Mouse (Mus musculus) liver, embryonic 16.5 days (tissue): Measurements from ENCODE around the gene Pcgf2. TPM values are rescaled to one million over a fixed set of nuclear protein-coding genes. Genes with fewer than 3 reads are reported as not detected.
"Not testable (repeated sequence)": the region's sequence is repeated elsewhere in the genome, so short reads cannot be mapped to it uniquely, and the experiment has no call there.

Experiments
- ATAC-seq: fragments of 200-750 bp; cut with Nextera tagmentation; 2 replicates; pipeline ENCODE4 v1.8.0; 2017; ENCODE audit warnings: low read depth, mild to moderate bottlenecking, moderate number of reproducible peaks, moderate library complexity
- H3K27ac ChIP-seq: fragments of 300-500 bp; sonication (generic); 2 replicates; pipeline ENCODE4 v1.5.1; 2014; ENCODE audit warnings: mild to moderate bottlenecking, low read length
- H3K27me3 ChIP-seq: fragments of 300-500 bp; sonication (generic); 2 replicates; pipeline ENCODE4 v1.6.1; 2014; ENCODE audit warnings: low read depth, low read length, mixed read lengths; ENCODE audit not compliant: control insufficient read depth, insufficient read depth
- H3K36me3 ChIP-seq: fragments of 300-500 bp; sonication (generic); 2 replicates; pipeline ENCODE4 v1.6.1; 2014; ENCODE audit warnings: mild to moderate bottlenecking; ENCODE audit not compliant: control insufficient read depth, insufficient read depth
- H3K4me1 ChIP-seq: fragments of 300-500 bp; sonication (generic); 2 replicates; pipeline ENCODE4 v1.6.1; 2014; ENCODE audit warnings: low read depth, low read length, mixed read lengths; ENCODE audit not compliant: control insufficient read depth
- H3K4me2 ChIP-seq: fragments of 300-500 bp; sonication (generic); 2 replicates; pipeline ENCODE4 v1.6.1; 2014; ENCODE audit warnings: low read depth, low read length, mixed read lengths
- H3K4me3 ChIP-seq: fragments of 300-500 bp; sonication (generic); 2 replicates; pipeline ENCODE4 v1.5.1; 2014; ENCODE audit warnings: low read depth, mild to moderate bottlenecking, low read length
- H3K9ac ChIP-seq: fragments of 300-500 bp; sonication (generic); 2 replicates; pipeline ENCODE4 v1.6.1; 2014; ENCODE audit warnings: low read depth, low read length
- H3K9me3 ChIP-seq: fragments of 300-500 bp; sonication (generic); replicated peaks from 2 replicates; pipeline ENCODE4 v1.6.1; 2016; ENCODE audit warnings: low read length; ENCODE audit not compliant: control insufficient read depth
- WGBS: fragments of 180-500 bp; shearing (Covaris S2); extraction: QIAGEN DNeasy Blood & Tissue Kit; methylation state at CpG from one replicate; pipeline ENCODE4 v1.1.7; 2014; ENCODE audit not compliant: insufficient replicate concordance; 5-methylcytosine and 5-hydroxymethylcytosine counted together
- polyA plus RNA-seq: library from polyadenylated mRNA; unstranded; fragments of >200 nt; fragmentation: Nextera tagmentation; extraction: Ambion mirVana; gene quantifications from 2 replicates; pipeline ENCODE4 v1.2.1, GENCODE M21; 2015

Pcgf2 gene
- polyA plus RNA-seq, 1 experiment from 2014 or later: 2.1 TPM

DNA sequence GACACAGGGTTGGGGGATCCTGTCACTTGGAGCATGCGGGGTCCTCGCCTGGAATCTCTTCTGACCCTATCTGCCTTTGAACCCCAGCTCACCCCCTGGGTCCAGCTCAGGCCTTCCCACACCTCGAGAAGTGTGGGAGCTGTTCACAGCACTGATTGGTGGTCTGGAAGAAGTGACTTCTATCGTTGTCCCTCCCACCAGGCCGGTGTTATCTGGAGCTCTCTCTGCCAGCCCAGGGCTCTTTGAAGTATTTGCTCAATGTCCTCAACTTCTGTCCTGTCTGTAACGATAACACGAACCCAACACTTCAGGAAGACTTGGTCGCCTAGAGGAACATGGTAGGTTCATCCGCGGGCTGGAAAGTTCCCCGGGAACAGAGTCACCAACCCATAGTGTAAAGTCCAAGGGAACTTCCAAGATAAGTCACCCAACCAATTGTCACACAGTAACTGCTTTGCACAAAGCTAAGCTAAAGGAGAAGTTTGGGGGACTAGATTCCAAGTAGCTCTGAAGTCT, 41.5 kb downstream of the Pcgf2 start:
- no peak for ATAC-seq
- H3K9ac ChIP-seq: no peak overlapping the region

DNA sequence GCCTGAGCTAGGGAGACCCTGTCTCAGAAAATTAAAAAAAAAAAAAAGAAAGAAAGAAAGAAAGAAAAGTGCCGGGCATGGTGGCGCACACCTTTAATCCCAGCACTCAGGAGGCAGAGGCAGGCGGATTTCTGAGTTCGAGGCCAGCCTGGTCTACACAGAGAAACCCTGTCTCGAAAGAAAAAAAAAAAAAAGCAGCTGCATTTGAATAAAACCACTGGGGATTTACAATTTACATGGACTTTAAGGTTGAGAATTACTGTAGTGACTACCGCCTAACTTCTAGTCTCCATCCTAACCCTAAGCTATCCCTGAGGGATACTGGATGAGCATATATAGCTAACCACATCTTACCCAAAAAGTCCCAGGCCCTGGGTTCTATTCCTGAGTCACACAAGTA, 42.3 kb downstream of the Pcgf2 start:
- not testable (repeated sequence) for H3K9ac ChIP-seq, H3K27ac ChIP-seq, H3K36me3 ChIP-seq, H3K4me3 ChIP-seq, H3K4me2 ChIP-seq, ATAC-seq, H3K9me3 ChIP-seq
- peaks cover 44% of the 10 kb centered on the region for H3K27me3 ChIP-seq
- 57% methylated on average over 6 of the region's 6 CpGs for WGBS
- H3K4me1 ChIP-seq: peaks cover 21% of the 10 kb centered on the region

More for the DNA sequence above, 41.5 kb downstream of the Pcgf2 start:
- Histone ChIP-seq H3K9me3 (no peaks in the 10 kb centered on the region), H3K36me3 (no peaks in the 10 kb centered on the region), H3K4me1 (peaks cover 21% of the 10 kb centered on the region), H3K4me3 (0 out of 2 replicates have a peak overlapping the region, but pooled peaks have one; percentile 64), H3K4me2 (peak overlapping the region; percentile 77), H3K27ac (peak overlapping the region; percentile 33; the same call in 1 of the 2 replicates), H3K27me3 (peaks cover 52% of the 10 kb centered on the region)
- 32% methylated on average over 11 of the region's 11 CpGs for WGBS

DNA sequence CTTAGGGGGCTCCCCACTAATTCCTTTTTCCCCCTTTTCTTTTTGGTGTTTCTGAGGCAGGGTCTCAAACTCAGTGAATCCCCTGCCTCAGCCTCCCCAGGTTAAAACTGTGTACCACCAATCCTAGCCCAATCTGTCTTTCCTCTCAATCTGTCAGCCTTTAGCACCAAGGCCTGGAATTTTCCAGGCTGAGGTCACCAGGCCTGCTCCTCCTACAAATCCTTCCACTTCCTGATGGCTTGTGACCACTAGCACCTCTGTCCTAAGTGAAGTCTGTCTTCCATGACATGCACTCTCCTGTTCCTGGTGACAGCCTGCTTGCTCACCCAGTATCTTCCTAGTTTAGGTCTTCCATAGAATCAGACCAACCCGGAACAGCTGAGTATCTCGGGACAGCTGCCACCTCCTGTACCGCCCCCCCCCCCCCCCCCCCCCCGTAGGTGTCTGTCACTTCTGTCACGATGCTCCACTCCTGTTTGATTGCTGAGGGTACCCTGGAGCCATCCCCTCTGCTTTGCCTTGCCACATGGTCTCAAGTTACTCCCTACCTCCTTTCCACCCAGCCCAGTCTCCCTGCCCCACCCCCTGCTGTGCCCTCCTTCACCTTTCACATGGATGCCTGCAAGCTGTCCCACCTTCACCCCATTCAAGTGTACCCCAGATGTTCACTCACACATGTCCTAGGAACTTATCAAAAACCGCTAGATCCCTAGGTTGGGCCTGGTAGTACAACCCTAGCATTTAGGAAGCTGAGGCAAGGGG, 42.9 kb downstream of the Pcgf2 start:
- H3K9ac ChIP-seq: no peak overlapping the region
- H3K9me3 ChIP-seq: no peaks in the 10 kb centered on the region
- no peak overlapping the region for H3K4me2 ChIP-seq
- peaks cover 38% of the 10 kb centered on the region for H3K27me3 ChIP-seq
- no peak overlapping the region for H3K27ac ChIP-seq
- peaks cover 20% of the 10 kb centered on the region for H3K4me1 ChIP-seq
- WGBS: 54% methylated on average over 4 of the region's 6 CpGs
- no peaks in the 10 kb centered on the region for H3K36me3 ChIP-seq
- H3K4me3 ChIP-seq: no peak overlapping the region
- no peak for ATAC-seq

DNA sequence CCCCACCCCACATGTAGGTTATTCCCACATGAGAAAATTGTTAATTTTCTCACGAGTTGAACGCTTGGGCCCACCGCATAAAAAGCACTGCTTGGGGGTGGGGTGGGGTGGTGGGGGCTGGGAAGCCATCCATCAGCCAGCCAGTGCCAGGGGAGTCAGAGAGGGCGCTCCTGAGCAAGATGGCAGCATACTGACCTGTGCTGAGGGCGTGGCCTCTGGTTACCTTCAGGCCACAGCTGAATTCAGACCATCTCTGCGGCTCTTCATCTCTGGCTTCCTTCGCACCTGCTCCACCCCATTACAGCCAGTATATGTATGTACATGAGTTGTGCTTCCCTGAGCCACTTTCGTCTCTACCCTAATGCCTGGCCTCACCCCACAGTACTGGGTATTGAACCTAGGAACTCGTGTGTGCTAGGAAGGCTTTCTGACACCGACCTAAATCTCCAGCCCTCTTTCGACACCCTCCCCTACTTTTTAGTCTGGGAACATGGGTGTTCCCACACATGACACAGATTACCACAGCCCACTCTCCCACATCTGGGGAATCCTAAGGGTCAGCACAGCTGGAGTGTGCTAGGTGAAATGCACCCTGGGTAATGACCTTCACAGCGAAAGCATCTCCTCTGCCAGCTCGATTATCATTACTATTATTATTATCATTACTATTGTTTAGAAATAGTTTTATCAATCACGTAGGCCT, 43.9 kb downstream of the Pcgf2 start:
- Histone ChIP-seq H3K36me3 (no peaks in the 10 kb centered on the region), H3K4me1 (peaks cover 14% of the 10 kb centered on the region), H3K27ac (no peak overlapping the region), H3K27me3 (peaks cover 29% of the 10 kb centered on the region), H3K4me3 (no peak overlapping the region), H3K9ac (no peak overlapping the region), H3K4me2 (no peak overlapping the region), H3K9me3 (no peaks in the 10 kb centered on the region)
- no peak for ATAC-seq
- 67% methylated on average over 14 of the region's 14 CpGs for WGBS

DNA sequence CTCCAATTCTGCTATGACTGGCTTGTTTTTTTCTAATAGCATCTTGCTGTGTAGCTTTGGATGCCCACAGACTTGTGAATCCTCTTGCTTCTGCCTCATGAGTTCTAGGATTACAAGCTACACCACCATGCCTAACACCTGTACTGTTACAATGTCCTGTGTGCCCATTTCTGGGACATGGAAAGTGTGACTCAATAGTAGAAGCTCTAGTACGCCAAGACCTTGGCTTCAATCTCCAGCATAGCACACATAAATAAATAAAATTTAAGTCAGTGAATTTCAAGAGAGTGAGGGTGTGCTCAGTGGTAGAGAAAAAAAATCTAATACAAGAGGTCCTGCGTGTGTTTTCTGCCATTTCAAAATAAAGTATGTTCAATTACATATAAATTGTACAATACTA, 46.1 kb downstream of the Pcgf2 start:
- Histone ChIP-seq H3K36me3 (no peaks in the 10 kb centered on the region), H3K27me3 (peaks cover 6% of the 10 kb centered on the region), H3K27ac (no peak overlapping the region), H3K4me1 (peaks cover 2% of the 10 kb centered on the region), H3K9ac (no peak overlapping the region), H3K4me3 (no peak overlapping the region), H3K9me3 (no peaks in the 10 kb centered on the region), H3K4me2 (no peak overlapping the region)
- ATAC-seq: no peak
- 66% methylated on average over 2 of the region's 2 CpGs for WGBS

DNA sequence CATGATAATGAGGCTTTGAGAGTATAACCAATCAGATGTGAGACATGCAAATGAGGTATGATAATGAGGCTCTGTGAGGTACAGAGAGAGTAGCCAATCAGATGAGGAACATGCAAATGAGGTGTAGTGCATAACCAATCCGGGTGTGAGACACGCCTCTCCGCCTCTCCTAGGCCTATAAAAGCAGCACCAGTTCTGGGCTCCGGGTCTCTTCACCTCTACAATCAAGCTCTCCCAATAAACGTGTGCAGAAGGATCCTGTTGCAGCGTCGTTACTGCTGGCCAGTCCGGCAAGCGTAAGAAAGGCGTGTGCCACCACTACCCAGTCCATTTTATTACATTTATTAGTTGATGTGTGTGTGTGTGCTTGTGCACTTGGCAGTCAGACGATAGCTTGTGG, 46.9 kb downstream of the Pcgf2 start:
- 84% methylated on average over 11 of the region's 11 CpGs for WGBS
- not testable (repeated sequence) for H3K9me3 ChIP-seq, H3K4me2 ChIP-seq, H3K4me3 ChIP-seq, H3K27me3 ChIP-seq, H3K9ac ChIP-seq, ATAC-seq, H3K27ac ChIP-seq, H3K4me1 ChIP-seq, H3K36me3 ChIP-seq

DNA sequence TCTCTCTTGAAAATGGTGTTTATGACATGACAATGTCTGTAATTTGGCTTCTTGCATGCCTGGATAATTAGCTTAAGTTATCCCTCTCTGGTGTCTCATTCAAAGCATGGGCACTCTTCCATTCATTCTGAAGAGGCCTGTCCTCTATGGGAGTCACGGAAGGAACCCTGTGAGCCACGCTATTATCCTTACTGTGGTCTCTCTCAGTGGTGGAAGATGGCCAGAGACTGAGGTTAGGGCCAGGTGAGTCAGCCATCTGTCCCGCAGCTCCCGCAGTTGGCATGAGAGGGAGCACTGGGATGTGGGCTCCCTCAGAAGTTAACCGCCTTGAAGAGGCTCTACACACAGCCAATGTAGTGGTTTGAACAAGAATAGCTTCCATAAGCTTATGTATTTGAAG, 50.0 kb downstream of the Pcgf2 start:
- Histone ChIP-seq H3K27me3 (no peaks in the 10 kb centered on the region), H3K4me3 (no peak overlapping the region), H3K9ac (no peak overlapping the region), H3K9me3 (no peaks in the 10 kb centered on the region), H3K4me2 (no peak overlapping the region), H3K4me1 (no peaks in the 10 kb centered on the region), H3K36me3 (no peaks in the 10 kb centered on the region), H3K27ac (no peak overlapping the region)
- no peak for ATAC-seq
- WGBS: 56% methylated on average over 5 of the region's 5 CpGs

DNA sequence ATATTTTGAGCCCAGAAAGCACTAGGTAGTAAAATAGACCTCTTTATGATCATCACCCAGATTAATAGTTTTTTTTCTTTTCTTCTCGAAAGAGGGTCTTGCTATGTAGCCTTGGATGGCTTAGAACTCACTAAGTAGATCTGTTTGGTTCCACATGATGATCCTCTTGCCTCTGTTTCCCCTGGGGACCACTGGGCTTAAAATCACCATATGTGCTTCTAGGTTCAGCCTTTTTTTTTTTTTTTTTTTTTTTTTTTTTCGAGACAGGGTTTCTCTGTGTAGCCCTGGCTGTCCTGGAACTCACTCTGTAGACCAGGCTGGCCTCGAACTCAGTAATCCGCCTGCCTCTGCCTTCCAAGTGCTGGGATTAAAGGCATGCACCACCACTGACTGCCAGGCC, 51.8 kb downstream of the Pcgf2 start:
- not testable (repeated sequence) for H3K27me3 ChIP-seq, H3K4me1 ChIP-seq, H3K4me2 ChIP-seq, H3K27ac ChIP-seq, ATAC-seq, H3K9me3 ChIP-seq, H3K4me3 ChIP-seq, H3K36me3 ChIP-seq, H3K9ac ChIP-seq
- WGBS: 45% methylated on average over 4 of the region's 4 CpGs

DNA sequence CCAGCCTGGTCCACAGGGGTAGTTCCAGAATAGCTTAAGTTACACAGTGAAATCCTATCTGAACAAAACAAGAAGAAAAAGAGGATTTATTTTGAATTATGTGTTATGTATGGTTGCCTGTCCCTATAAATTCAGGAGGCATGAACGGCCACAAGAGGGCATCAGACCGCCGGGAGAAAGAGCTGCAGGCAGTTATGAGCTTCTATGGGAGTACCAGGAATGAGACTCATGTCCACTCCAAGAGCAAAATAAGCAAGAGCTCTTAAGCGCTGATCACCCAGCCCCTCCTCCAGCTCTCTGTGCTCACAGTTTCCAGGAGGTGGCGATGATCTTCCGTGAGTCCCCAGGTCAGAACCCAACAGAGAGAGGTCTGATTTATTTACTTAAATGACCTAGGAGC, 55.5 kb downstream of the Pcgf2 start:
- no peak overlapping the region for H3K4me2 ChIP-seq
- H3K27ac ChIP-seq: no peak overlapping the region
- WGBS: 4% methylated on average over 6 of the region's 6 CpGs

More for the DNA sequence above, 55.5 kb downstream of the Pcgf2 start:
- H3K4me3 ChIP-seq: no peak overlapping the region
- no peaks in the 10 kb centered on the region for H3K27me3 ChIP-seq
- ATAC-seq: no peak
- H3K4me1 ChIP-seq: no peaks in the 10 kb centered on the region
- no peaks in the 10 kb centered on the region for H3K9me3 ChIP-seq
- H3K9ac ChIP-seq: no peak overlapping the region
- H3K36me3 ChIP-seq: no peaks in the 10 kb centered on the region
